Mouse (Mus musculus) cerebral cortex, adult 2 months (tissue): Measurements from ENCODE around the gene Fat2.

Experiments
- WGBS: fragments of 180-500 bp; shearing (Covaris S2); methylation state at CpG from one replicate; pipeline ENCODE4 v1.1.7; 2018; 5-methylcytosine and 5-hydroxymethylcytosine counted together

Fat2 gene

DNA sequence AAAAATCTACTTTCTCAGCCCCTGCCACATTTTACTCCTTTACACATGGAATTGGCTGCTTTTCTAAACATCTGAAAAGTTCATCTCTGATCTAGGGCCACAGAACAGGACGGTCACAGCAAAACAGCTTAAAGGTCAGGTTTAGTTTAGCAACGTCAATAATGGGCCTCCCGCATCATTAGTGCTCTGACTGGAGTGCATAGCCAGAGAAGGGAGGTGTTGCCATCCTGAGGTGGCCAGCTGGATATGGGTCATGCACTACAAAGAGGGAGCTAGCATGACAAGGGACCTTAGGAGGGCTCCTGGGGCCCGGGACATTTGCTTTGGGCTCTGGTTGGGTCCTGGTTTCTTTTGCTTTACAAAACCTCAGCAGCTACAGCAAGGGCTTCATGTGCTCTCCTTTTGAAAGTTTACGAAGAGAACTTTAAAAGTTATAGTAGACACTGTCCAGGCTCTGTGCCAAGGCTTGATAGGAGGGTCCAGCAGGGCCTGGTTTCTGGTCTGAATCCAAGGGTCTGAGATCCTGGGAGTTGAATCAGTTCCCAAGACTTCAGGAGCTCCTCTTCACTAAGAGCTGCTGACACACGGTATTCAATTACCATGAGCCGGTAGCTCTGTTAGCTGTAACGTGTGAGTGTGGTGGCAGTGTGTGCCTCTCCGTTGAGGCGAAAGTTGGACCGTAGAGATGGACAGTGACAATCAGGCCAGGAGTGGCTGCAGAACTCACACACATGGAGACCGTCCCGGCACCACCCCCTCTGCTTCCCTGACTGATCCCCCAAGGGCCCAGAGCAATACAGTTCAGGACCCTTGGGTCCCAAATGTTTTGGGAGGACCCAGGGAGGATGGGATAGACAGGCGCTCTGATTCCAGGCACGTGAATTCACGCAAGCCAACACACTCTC, 6.2 kb downstream of the Fat2 start:
- 77% methylated on average over 16 of the region's 16 CpGs for WGBS

DNA sequence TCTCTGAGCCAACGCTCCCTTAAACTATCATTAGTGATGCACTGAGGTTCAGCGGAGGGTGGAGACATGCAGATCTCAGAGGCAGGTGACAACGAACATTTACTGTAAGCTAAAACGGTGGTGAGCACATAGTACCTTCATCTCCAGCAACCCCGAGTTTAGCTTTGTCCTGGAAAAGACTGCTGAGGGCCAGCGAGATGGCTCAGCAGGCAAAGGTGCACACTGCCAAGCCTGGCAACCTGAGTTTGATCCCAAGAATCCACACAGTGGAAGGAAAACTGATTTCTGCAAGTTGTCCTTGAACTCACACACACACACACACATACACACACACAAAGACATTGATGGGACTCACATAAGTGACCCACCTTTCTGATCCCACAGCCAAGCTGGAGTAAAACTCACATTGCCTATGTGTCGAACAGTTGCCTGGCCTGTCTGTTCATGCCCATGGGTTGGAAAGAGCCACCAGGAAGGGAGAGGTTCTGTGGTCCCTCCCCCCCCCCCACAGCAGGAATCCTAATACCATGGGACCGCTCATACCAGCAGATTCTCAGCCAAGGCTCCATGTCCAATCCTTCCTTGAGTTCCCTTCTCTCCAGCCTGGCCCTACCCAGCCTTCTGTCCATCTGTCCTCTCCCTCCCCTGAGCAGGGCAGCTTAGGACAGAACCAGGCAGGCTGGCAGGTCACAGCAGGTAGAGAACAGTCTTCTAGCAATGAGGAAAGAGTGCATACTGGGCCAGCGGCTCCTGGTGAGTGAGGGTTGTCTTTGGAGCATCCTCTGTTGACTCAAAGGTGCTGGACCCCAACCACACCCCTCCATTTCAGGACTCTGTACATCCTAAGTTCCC, 8.6 kb downstream of the Fat2 start:
- WGBS = 93% methylated on average over 9 of the region's 9 CpGs

DNA sequence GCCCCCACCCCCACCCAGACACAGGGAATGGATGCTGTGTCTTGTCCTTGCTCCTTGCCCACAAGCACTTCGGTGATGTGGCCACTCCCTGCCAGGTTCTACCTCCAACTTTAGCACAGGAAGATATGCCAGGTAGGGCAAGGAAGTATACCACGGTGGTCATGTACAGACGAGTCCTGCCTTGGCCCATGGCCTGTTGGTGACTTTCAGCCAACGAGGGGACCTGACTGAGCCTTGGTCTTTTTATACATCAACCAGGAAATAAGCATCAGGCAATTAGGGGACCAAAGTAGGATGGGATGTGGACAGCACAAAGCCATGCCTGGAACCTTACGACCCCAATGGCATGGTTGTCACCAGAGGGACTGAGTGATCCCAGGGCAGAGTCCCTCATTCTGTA, 9.3 kb downstream of the Fat2 start:
- WGBS = 82% methylated on average over 5 of the region's 5 CpGs

DNA sequence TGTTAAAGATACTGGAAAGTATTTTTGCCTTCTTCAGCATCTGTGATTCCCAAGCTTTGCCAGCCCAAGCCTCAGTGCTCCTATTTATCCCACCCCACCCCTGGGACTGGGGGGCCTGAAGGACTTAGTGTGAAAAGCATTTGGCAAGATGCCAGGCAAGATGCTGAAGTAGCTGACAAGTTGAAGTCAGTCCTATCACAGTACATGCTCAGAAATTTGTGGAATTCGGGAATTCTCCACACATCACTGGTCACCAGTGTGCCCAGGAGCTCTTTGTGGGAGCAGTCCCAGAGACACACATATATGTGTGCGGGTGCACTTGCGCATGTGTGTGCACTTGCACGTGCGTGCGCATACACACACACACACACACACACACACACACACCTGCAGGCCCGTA, 10.2 kb downstream of the Fat2 start:
- WGBS = 83% methylated on average over 7 of the region's 7 CpGs

DNA sequence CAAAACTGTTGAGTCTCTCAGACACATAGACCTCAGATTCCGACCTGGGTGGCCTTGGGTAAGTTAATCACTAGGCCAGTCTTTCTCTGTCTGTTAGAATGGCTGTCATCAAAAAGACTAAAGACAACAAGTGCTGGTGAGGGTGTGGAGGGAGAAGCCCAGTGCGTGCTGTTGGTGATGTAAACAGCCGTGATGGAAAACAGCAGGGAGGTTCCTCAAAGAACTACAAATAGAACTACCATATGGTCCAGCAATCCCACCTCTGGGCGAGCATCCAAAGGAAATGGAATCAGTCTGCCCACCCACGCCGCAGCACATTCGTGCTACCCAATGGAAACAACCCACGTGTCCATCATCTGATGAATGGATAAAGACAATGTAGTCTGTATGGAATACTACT, 12.5 kb downstream of the Fat2 start:
- 42% methylated on average over 8 of the region's 8 CpGs for WGBS

DNA sequence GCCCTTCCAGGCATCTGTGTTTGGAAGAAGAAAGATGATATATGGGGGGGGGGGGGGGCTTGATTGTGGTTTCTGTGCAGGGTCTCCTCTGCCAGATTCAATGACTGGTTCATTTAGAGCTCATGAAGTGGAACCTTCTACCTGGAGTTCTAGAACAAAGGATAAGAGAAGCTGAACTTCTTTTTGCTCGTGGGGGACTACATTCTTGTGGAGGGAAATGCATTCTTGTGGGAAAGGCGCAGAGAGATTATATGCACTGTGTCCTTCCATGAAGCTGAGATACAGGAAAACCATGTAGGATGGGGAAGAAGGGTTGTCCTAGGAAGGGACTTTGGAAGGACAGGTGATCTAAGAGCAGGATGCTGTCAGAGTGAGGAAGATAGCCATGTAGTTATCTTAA, 15.4 kb downstream of the Fat2 start:
- 85% methylated on average over 2 of the region's 2 CpGs for whole genome bisulfite sequencing

DNA sequence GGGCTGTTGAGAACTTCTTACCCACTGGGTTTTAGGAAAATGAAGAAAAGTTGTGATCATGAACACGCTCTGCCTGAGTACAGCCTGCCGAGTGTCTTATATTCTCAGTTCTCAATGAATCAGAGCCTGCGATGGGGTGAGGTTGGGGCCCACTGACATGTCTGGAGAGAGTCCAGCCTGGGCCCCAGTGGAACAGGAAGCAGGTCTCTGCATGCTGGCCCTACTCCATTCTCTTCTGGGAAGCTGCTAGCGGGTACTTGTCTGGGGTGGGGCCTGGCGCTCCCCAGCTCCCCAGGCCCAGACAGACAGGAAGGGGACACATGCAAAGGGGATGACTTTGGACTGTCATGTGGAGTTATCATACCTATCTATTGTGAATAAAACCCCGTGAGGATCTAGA, 20.4 kb downstream of the Fat2 start:
- 81% methylated on average over 6 of the region's 6 CpGs for WGBS

DNA sequence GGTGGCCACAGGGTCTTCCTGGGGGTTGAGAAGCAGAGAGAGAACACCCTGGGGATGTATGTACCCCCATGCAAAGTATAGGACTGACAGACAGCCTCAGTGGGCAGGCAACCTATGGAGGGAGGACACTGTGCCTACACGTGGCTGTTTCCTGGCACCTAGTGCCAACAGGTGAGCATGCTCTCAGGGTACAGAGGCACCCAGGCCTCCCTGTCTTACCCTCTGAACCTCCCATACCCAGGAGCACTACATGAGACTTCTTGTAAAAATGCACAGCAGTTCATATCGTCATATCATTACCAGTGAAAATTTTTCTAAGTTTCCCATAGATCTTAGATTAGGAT, 21.7 kb downstream of the Fat2 start:
- WGBS = 61% methylated on average over 2 of the region's 2 CpGs

DNA sequence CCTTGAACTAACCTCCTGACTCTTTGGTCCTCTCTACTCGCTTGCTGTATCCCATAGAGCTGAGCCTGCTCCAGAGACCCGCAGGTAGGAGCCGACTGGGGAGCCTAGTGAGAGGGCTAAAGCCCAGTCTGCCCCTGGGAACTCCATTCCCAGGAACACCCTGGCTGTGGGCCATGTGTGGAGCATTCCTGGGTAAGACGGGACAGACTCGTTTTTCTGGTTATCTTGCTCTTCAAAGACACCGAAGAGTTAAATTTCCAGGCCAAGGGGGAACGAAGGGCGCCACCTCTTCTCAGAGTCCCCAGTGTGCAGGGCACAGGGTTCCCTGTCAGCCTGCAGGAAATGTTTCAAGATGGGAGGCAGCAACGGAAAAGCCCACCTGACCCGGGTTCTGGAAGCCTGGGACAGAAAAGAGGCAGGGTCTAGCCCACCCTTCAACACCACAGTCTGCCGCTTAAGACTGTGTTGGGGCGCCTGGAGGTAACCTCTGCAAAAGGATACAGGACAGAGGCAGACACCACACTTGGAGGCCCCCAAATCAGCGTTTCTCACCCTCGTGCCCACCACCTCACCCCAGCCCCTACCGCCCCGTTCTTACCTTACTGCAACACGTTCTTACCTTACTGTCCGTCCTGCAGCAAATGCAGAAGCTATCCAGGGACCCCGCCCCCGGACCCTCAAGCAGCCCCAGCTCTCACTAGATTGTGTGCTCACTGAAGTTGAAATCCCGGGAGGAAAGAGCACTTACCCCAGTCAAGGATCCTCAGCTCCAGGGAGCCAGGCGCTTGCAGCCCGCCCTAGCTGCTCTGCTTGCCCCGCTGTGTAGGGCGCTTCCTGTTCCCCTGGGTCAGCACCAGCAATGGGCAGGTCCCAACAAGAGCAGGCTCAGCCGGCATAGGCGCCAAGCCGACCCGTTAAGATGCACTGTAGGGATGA, 22.3 kb downstream of the Fat2 start:
- 50% methylated on average over 29 of the region's 29 CpGs for WGBS

DNA sequence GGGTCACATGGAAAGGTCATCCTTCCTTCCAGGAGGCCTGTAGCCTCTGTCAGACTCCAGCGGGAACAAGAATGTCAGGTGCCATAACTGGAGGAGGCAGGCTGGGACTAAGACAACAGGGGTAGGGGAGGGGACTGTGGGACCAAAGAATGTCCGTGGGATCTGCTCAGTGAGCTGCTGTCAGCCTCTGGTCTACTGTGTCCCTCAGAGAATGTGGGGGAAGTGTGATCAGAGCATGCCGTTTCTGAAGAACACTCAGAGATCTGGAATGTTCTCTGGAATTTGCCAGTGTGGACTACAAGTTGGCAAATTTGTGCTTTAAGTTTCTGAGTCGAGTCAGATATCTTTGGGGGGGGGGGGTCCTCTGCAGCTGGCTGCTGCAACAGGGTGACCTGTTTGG, 34.0 kb downstream of the Fat2 start:
- WGBS = 69% methylated on average over 4 of the region's 4 CpGs

DNA sequence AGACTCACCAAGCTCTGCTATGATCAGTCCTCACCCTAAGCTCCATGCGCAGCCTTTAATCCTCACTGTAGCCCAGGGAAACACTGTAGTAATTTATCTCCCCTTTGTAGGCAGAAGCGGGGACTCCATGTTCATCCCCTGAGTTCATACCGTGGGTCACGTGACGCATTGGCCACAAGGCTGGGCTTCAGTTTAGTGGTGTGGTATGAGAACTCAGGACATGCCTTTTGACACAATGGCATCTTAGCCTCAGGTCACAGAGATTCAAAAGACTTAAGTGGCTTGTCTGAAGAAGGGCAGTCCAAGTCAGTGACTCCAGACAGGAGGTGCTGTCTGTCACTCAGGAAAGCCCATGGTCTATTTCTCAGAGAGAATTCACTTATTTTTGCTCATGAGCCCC, 43.2 kb downstream of the Fat2 start:
- WGBS = 90% methylated on average over 5 of the region's 5 CpGs

DNA sequence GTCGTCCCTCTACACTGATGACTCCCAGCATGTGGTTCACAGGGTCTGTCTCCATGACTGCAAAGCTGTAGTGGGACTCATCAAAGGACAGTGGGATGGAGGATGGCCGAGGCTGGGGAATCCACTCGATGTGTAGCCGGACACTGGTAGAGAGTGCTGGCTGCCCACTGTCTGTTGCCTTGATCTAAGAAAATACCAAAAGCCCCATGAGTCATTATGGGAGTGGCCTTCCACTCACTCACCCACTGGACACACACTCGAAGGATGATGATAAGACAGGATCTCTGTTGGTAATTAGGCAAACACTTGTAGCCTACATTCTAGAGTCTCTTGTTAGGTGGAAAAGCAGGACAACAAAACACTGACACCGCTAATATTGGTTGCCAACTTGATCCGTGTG, 44.5 kb downstream of the Fat2 start:
- WGBS = 95% methylated on average over 7 of the region's 7 CpGs

DNA sequence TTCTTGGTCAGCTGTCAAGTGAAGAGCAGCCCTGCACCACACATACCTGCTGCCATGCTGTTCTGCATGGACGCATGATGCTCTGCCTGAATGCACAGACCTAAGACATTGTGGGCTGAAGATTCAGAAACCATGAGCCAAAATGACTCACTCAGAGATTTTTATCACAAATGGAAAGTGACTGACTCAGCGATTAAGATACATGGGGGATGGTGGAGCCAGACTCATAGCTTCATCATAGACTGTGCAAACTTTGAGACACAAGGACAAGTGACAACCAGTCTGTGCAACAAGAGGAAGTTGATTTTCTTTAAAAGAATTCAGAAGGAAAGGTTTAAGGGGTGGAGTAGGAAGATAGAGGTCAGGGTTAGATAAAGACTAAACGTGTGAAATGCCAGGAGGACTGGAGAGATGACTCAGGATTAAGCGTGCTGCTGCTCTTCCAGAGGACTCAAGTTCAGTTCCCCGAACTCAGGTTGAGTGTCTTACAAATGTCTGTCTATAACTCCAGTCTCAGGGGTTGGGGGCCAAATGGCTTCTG, 46.4 kb downstream of the Fat2 start:
- 65% methylated on average over 5 of the region's 5 CpGs for WGBS

DNA sequence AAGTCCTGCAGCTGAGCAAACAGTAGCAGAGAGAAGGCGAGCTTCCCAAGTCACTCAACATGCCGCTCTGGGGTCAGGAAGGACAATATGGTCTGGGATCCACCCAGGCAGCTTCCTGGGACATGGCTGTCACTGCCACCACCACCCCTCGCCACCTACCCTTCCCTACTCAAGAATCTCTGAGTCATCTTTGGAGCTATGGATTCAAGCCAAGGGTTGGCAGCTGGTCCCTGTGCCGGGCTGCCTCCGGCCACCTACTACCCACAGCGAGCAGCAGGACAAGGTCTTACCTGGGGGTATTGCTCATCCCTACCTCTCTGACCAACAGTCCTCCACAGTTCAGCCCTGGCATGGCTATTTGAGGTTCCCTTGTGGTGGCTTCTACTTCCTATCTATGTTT, 61.6 kb downstream of the Fat2 start:
- WGBS = 60% methylated on average over 6 of the region's 6 CpGs

DNA sequence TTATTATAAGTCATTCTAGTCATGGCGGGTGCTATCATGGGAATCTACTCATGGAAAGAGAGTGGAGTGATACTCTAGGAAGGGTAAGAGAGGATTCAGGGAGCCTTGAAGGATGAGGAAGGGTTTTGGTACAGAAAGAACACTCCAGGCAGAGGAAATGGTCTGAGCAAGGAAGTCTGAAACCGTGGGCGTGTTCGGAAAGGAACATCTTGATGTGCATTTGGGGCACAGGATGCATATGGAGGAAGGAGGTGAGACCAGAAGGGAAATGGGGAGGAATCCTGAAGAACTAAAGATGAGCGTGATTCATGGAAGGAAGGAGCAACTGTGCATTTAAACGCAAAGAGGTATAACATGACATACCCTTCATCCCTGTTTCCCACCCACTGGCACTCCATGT, 67.8 kb downstream of the Fat2 start:
- 71% methylated on average over 6 of the region's 6 CpGs for WGBS

DNA sequence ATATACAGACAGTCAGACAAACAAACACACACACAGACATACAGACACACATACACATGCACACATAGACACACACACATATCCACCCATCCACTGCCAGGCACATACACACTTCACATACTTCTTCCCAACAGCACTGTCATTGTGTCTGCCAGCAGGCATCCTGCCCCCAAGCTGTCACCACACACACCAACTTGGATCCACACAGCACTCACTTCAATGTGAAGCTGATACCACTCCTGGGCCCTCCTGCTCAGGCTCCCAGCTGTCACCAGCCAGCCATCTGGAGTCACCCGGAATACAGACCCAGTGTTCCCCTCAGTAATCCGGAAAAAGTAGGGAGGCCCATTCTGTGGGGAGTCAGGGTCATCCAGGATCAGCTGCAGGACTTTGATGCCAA, 70.7 kb downstream of the Fat2 start:
- WGBS = 39% methylated on average over 2 of the region's 2 CpGs

DNA sequence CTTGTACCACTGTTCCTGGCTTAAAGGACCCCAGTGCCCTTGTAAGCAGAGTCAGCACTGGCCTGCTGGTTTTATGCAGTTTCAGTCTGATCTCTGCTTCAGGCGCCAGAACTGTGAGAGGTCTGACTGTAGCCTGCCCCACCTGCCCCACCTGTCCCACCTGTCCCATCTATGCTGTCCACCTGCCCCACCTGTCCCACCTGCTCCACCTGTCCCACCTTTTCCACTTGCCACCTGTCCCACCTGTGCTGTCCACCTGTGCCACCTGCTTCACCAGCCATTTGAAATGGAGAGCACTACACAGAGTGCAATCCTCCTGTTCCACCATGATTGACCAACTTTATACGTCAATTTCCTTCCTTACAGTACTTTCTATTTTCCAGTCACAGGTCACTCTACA, 72.0 kb downstream of the Fat2 start:
- whole genome bisulfite sequencing = 93% methylated on average over 2 of the region's 2 CpGs

DNA sequence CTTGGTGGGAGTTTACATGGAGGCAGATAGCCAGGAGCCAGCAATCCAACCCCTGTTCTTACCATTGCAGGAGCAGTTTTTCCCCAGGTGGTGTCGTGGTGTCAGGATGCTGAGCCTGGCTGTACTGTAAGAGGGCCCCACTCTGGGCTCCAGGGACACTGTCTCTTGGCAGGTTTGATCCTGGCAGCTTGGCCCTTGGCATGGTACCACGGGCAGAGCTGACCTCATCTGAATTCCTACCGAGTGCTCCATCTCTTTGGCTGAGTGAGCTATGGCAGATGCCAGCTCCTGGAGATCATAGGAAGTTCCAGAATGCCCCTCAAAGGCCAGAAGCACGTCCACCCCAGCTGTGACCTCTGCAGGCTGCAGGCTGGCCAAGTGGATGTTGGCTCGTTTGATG, 74.4 kb downstream of the Fat2 start:
- 56% methylated on average over 5 of the region's 5 CpGs for WGBS

DNA sequence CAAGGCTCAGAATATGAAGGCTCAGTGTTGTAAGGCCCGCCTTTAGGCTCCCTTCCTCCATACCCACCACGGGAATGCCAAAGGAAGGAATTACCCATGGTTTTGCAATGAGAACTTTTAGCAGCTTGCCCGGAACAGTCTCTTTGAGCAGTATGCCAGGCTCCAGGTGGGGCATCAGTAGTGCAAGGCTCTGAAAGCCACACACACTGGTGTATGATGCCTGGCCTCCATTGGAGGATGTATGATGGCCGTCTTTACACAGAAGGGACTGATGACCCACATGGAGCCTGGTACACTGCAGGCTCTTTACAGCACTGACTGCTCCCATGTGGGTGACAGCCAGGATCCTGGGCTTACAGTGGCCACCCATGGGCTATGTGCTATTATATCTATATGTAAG, 75.3 kb downstream of the Fat2 start:
- 89% methylated on average over 4 of the region's 4 CpGs for WGBS

DNA sequence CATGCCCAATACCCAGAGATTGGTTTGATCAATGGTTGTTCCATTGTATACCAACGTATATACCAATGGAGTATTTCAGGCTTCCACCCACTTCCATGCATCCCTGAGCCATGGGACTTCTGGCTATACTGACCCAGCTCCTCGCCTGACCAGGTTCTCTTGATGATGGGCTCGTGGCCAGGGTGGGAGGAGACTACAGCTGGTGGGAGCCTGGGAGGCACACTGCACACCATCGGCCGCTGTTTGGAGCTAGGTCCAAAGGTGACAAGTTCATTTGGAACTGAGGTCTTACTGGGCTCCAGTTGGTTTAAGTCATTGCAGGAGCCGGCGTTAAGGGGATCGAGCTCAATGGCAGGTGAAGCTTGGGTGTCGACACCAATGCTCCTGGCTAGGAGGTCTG, 83.0 kb downstream of the Fat2 start:
- WGBS = 91% methylated on average over 9 of the region's 9 CpGs

DNA sequence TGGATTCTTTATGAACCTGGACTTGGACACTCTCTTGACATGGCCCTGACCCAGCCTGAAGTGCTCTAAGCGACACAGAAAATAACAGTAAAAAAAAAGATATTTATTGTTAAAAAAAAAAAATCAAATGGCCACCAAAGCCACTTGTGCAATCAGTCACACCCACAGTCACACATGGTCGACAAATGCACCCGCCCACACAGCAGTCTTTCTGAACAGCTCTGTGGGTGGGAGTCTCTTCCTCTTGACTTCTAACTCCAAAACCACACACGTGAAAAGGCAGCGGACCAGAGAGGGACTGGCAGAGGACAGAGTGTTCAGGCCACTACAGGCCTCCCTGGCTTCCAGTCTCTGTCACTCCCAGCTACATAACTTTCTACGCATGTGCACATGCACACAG, 85.8 kb downstream of the Fat2 start:
- 57% methylated on average over 6 of the region's 6 CpGs for WGBS

DNA sequence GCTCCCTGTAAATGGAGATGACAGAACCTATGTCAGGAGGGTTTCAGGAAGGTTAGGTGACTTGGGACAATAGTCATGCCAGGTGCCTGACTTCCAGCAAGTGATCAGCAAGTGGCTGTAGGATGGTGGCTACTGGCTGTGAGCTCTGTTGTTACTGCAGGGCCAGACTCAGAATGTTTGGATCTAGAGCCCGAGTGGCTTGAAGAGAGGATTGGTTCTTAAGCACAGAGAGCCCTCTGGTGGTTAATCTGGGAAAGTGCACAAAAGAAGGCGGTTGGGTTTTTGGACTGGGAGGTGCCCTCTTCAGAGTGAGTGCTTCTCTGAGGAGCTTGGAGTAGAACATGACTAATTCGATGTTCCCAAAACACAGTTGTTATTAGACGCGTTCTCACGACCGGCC, 95.8 kb downstream of the Fat2 start:
- 40% methylated on average over 7 of the region's 7 CpGs for WGBS
